Mouse (Mus musculus) MN1 (cell line): ENCODE measurements at regions not wholly inside any gene's neighbourhood (a gene's known extent, or its start where the extent isn't known, plus 50 kb on each side); places are given as distances from the start of the nearest gene placed in this dataset.

Experiments used
- DNase-seq: peaks from one replicate; pipeline ENCODE4 v3.0.0-alpha.2; 2016; ENCODE audit warnings: low spot score

DNA sequence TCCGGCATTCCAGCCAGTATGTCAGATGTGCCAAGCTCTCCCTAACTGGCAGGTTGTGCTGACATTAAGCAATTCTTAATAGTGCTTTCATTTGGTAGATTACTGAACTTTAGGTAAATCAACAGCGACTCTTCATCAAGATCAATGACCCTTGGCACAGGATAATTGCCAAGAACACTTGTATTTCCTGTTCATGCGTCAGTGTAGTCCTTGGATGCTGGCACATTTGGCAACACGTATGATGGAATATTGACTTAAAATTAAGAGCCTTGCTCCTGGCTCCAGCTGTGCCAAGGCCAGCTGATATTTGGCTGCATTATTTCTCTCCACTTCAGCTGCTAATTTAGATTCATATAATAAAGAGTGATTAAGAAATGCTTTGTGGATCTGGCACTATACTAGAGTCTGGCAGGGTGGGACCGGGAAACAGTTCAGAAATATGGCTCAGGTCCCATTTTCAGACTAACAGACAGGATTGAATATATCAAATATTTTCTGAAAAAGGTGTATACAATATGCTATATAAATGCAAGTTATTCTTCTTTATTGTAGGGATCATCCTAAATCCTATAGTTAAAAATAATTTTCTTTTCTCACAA lies 365.5 kb downstream of the Mllt3 start:
- no peak for DNase-seq

DNA sequence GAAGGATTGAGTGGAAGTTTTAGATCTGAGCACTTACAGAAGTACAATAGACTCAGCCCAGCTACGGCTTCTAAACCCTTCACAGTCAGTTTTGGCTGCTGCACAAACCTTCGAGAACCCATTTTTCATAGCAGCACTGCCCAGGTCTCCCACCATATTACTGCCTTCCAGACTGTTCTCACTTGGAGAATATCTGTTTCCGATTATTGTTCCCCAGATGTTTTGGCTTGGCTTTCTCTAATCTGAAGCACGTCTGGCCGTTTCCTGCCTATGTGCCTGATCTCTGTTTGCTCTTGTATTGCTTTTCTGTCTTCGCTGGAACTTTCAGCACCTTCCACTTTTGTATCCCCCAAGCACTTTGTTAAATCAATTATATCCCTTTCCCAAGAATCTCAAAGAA lies 368.0 kb downstream of the Mllt3 start:
- no peak for DNase-seq

DNA sequence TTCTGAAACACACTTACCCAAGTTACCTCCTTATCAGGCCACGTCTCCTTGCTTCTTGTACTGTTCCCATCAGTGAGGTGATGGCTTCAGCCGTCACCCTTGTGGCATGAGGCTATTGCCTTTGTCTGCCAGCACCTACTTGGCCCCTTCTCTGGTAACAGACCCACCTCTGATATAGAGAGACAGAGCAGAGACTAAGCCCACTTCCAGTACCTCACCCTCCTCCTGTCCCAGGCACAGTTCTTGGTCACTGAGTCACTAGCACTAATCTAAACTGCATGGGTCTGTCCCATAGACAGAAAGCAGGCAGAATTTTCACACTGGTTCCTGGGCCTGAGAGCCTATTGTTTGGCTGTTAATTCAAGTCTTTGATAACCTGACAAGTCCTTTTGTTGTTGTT lies 370.3 kb downstream of the Mllt3 start:
- DNase-seq = no peak

DNA sequence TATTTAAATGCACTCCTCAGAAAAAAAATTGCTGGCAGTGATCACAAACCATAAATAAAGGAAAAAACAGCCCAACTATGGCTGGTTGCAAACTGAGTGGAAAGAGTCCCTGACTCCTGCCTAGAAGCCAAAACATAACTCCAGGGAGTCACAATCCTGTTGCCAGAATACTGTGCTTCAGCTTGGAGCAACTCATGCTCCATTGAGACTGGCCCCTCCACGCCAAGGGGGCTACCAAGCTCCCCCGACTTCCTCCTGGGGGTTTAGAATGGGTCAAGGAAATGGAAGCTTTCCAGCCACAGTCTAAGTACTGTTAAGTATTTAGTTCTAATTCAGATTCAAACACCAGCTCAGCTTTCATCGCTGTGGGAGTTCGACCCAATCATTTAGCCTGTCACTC lies 374.8 kb downstream of the Mllt3 start:
- DNase-seq = no peak

DNA sequence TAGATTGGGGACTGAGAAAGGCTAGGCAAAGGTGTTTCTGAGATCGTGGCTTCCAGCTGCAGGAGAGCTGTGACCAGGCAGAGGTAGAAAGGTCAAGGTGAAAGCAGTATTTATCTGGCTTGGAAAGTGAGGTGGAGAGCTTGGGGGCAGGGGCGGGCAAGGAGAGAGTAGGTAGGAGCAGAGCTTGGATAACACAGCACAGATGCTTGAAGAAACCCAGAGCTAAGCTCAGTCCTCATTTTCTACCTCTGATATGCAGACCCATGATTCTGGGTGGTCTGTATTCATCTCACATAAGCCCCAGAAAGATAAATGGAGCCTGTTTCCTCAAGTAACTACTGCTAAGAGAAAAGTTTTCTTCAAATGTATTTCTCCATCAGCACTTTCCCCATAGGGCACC lies 375.3 kb downstream of the Mllt3 start:
- DNase-seq = no peak

DNA sequence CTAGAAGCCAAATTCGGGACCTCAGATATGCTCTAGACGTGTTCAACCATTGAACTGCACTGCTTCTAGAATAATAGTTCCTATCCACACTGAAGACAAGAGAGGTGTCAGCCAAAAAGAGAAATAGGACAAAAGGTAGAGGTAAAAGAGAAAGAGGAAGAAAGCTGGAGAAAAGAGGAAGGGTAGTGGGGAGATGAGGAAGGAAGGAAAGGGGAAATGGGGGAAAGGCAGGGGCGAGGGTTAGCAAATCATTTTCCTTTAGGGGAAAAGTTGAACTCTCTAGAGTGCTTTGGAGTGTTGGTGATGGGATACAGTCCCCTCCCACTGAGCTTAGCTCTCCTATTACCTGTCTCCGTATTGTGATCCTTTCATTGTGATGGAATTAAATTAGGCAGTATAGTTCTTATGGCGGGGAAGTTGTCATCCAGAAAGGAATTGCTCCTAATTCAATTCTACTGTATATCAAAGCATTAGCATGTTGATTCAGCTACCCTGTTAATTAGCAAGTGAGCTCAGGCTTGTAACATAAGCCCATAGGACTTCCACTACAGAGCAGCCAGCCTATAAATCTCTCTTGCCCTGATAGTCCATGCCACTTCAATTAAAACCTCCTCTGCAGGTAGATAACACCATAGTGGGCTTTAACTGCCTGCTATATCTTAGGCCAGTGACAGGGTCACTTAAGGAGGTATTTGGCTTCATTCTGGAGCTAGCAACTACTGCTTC lies 379.6 kb downstream of the Mllt3 start:
- DNase-seq = no peak

DNA sequence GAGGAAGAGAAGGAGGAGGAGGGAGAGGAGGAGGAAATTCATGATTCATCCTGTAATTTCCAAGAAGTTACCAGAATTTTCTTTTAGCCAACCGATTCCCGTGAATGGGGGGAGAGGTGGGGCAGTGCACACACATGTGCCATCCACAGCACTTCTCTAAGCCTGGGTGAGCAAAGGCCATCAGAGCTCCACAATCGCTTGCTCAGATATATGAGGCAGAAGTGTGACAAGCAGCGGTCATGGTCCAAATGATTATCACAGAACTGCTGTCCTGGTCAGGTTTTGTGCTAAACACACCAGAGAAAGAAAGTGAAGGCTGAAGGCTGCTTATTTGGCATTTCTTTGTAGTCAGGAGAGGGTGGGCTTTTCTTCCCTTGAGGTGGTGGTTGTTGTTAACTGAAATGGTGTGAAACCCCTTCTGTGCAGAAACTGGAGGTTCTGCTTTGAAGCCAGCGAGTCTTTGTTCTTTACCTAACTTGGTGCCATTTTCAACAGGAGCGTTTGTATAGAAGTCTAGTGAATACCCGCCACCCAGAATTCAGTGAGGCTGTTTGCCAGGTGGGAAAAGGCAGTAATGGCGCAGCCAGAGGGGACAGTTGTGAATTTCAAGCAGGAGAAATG lies 380.7 kb downstream of the Mllt3 start:
- no peak for DNase-seq

DNA sequence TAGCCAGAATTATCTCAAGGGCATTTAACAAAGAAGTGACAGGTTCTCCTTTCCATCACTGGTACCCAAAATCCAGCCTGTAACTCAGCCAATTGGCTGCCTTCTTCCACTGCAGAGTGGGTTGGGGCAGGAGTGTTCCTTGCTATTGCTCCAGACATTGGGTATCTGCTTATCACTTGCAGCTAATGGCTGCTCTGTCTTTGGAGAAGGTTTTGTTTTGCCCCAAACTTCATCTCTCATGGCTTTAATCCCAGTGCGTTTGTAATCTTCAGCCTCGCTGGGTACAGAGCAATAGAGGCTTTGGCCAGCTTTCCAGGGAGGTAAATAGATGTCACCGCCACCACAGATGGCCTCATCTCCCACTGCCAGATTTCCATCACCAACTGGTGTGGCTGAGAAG lies 381.9 kb downstream of the Mllt3 start:
- no peak for DNase-seq

DNA sequence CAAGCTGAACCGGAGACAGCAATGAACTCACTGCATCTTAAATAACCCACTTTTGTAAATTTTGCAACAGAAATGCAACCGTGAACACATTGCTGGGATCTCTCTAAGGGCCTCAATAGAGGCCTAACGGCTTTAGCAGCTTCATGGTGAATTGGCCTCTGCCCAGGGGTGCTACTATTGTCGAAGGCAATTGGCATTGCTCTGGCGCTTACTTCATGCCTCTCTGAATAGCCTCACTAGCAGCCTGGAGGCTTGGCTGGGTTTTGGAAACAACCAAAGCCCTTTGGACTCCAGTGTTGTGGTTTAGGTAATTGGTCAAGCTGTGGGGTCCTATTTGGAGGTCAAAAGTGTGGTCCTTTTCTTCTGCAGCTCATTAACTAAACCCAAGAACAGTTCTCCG lies 382.3 kb downstream of the Mllt3 start:
- DNase-seq = no peak

DNA sequence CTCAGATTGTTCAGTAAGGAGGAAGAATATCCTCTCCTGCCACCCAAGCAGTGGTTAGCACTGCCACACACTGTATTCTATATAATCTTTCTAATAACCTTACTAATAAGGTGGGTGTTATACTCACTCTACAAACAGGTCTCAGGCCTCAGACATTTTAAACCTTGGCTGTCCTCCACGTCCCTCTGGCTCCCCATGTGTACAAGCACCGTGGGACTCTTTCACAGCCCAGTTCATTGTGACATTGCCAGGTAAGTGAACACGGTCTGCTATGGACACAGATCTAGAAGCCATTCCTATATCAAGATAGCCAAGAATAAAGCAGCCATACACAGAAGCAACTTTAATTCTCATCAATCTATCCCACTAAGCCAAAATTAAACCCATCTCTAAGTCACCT lies 382.8 kb downstream of the Mllt3 start:
- no peak for DNase-seq

DNA sequence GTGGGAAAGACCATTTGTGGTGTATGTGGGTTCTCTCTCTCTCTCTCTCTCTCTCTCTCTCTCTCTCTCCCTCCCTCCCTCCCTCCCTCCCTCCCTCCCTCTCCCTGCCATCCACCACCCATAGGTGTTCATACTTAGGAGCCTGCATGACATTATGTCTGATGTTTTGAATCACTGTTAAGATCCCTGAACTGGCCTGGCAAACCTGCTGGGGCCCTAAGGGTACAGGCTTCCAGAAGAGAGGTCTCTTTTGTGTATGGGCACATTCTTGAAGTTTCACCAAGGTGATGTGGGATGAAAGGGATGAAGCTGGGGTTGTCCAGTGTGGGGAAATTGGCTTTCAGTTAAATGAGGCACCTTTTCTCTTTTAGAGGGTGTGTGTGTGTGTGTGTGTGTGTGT lies 384.2 kb downstream of the Mllt3 start:
- DNase-seq = no peak

DNA sequence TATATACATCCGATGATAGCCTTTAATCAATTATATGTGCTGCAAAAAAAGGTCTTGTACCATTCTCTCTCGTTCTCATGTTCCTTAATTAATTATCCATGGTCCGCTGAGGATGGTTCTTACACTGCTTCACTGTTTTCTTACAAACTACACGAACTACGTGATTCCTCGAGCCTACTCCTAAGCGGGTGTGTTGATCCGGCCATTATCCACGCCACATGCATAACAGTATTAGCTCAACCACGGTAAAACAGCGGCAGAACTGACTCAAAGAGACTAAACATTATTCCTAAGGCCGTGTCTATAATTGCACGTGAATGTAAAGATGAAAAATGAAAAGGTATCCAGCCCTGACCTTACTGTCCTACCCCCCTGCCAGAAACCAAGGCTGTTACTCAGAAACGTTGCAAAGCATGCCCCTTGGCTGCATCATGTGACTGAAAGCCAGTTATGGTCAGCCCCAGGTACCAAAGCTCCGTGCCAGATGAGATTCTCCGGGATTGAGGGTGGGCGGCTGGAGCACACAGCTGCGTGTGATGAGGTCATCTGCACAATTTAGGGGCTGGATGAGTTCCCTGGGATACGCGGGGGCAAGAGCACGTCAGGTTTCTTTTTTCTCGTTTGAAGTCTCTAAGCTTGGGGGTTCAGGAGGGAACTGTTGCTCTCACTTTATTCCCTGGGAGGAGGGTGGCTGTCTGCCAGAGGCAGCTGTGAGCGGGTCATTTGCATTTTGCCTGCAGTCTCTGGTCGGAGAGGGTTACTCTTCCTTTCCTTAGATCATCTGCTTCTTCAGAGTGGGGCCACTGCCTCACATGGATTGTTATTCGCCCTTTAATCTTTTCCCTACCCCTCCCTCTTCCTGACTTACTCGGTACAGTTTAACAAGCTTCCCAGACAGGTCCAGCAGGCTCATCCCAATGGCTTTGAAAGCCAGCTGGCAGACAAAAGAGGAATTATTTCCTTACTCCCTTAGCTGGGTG lies 384.9 kb downstream of the Mllt3 start:
- DNase-seq = peak; percentile 63

DNA sequence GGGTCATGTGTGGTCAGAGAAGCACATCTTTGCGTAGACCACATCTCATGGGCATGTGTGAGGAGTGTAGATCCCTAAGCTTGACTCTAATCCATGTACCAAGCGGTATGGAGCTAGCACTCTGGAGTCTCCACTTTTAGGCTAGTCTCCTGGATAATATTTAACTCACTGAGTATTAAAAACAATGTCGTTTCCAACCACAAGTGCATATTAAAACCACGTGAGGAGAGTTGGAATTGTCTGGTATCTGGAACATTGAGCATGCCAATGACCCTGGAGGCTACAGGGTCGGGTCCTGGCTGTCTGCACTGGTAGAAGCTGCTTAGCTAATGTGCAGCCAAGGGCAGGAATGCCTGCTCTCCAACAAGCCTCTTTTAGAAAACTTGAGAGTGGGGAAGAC lies 391.2 kb downstream of the Mllt3 start:
- DNase-seq = no peak

DNA sequence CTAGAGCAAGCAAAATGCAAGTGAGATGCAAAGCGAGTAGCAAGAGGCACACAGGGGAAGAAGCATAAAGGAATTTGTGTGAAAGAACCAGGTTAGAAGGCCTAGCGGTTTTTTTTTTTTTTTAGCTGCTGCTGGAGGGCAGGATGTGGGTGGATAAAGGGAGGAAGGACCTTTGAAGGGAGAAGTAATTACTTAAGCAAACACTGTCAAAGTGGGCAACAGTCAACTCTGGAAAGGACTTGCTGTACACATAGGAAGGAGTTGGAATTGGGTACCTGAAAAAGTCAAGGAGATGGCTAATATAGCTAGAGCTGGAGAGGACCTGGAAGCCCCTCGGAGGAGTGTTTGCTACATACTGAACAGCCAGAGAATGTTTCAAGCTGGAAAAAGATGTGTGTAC lies 391.6 kb downstream of the Mllt3 start:
- DNase-seq = no peak

DNA sequence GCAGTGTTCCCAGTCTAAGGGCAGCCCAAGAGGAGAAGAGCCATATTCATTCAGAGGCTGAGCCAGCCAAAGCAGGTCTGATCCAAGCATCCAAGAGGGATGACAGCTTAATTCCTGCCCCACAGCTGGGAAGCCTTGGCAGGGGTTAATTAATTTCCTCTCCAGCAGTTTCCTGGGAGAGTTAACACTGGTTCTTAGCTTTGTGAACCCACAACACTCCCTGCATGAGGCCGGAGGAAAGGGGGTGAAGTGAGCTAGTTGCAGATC lies 394.9 kb downstream of the Mllt3 start:
- DNase-seq = no peak

DNA sequence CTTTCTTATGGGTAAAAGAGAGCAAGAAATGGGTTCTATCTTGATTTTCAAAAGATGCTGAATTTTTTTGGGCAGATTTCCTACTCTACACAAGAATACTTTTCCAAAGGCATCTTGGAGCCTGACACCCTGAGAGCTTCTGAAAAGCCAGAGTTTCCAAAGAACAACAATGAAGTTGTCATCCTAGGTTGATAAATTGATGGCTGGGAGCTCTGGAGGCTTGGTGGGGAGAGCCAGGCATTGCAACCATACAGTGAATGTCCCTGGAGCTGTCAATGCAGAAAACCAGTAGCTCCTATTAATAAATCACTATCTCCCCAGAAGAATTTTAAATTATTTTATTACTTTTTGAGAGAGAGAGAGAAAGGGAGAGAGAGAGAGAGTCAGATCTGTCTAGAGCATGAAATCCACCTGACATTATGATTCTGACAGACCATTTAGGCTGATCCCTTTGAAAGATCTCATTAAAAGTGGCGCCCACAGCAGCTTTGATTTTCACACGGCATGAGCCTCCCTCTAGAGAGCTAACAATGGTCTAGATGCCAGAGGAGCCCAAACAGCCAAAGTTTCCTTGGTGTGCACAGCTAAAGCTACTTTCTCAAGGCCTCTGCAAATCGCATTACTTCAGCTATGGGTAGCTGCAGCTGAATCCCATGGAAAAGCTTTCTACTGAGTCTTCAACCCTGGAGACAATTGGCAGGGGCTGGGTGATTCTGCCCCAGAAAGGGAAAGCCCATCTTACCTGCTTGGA lies 395.4 kb downstream of the Mllt3 start:
- no peak for DNase-seq

DNA sequence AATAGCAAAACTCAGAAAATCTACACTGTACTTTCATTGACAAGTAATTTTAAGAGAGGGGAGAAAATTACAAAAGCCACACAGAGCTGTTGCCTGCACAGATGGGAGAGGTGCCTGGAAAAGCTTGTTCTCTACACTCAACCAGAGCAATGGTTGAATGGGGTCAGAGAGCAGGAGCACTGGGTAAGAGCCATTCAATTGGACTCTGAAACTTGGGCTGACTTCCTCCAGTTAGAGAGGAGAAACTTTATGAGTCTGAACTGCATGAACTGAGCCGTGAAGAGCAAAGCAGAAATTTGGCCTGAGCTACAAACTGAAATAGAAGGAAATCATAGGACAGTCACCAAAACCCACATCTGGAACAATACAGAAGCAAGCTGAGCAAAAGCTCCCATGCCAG lies 380.8 kb upstream of the Slc24a2 start:
- DNase-seq = no peak

DNA sequence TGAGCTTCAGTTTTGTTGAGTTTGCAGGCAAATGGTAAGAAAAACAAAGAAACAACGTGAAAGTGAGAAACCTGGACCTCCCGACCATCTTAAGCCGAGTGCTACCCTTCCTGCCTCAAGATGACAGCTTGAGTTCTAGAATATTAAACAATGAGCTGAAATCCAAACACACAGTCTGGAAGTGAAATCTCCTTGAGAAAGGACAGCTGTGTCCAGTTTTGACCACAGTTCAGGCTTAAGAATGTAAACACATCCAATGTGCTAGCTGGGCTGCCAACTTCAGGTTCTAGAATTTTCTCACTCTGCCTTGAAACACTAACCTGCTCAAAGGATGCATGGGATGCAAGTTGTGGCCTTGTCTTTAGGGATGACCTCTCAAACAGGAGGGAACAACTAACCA lies 363.4 kb upstream of the Slc24a2 start:
- no peak for DNase-seq

DNA sequence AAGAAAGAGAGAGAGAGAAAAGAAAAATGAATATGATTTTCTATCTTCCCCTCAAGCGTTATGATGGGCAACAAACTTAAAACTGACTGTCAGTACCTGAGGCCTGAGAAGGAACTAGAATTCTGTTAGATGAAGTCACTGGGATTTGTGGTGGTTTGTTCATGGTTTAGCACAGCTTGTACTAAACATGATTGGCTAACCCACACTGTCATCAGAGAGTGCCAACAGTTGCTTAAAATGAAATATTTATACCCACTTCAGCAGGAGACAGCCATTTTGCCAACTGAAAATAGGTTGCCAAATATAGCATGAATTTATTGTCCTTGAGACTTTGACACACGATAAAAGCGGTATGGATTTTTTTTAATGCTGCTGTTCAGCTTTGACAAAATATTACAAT lies 360.5 kb upstream of the Slc24a2 start:
- DNase-seq = no peak

DNA sequence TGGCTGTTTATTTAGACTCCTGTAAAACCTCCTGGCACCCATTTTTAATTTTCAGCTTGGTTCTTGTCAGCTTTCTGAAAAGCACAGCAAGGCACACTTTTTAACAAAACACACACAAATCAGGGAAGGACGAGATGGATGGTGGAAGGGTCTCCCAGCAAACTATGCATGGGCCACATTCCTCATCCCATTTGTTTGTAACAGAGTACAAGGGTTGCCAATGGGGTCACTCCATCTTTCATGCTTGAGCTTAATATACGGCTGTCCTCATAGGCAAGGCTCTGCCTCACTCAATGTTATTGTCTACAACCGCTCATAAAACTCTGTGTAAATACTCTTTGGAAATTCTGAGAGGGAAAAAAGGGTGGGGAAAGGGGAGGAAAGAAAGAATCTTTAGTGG lies 347.9 kb upstream of the Slc24a2 start:
- DNase-seq = no peak

DNA sequence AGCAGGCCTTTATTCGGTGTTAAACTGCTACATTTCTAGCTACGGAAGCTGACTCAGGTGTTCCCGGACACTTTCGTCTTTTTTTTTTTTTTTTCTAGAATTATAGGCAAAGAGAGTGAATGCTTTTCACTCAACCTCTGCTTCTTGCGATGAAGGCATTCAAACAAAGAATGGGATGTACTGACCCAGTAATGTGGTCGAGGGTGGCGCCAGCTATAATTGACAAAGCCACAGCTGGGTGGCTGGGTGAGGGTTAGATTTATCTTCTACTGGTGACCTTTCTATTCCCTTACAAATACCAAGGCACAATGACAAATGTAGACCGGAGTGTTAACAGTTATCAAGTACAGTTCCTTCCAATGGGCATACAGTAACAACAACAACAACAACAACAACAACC lies 340.7 kb upstream of the Slc24a2 start:
- DNase-seq = no peak

DNA sequence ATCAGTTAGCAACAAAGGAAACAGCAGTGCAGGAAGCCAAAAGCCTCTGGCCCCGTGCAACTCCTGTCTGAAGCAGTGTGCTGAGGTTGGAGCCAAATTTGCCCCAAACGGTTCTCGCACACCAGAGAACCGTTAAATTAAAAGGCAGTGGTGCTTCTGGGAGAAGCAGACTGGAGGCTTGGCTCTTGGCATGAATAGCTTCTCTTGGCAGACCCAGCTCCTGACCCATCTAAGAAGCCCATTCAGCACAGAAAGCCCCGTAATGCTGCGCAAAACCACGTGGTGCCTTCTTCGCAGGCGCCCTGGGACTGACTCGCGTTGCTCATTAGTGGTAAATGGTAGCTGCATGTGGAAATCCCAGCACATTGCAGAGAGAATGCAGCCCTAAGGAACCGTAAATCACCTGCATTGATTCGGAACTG lies 340.2 kb upstream of the Slc24a2 start:
- no peak for DNase-seq
